Mouse (Mus musculus): ENCODE measurements around the gene Rcsd1. TPM values are rescaled to one million over a fixed set of nuclear protein-coding genes. Genes with fewer than 3 reads are reported as not detected.
A peak's percentile ranks its signal among the peaks of the same experiment; 100 is the strongest.

Gene Rcsd1
- polyA plus RNA-seq, 1 experiment from 2014 or later: 8.4 TPM

- no peak for DNase-seq (ENCODE audit: low spot score)
- Histone ChIP-seq H3K9me3 (ENCODE audit: control insufficient read depth, low read length) (no peaks in the 10 kb centered on the region), H3K27me3 (ENCODE audit: control insufficient read depth, insufficient read depth, low read length) (no peaks in the 10 kb centered on the region), H3K4me1 (replicated peaks; ENCODE audit: control insufficient read depth, insufficient read depth, low read length) (no peaks in the 10 kb centered on the region), H3K36me3 (replicated peaks; ENCODE audit: control insufficient read depth, insufficient read depth) (no peaks in the 10 kb centered on the region), H3K4me2 (replicated peaks) (no peak overlapping the region), H3K9ac (no peak overlapping the region), H3K27ac (no peak overlapping the region), H3K4me3 (replicated peaks; ENCODE audit: low read length) (no peak overlapping the region)
- WGBS: 78% methylated on average over 4 of the region's 4 CpGs
- ATAC-seq (ENCODE audit: low FRiP score): no peak
These were observed 64.5 kb downstream of the Rcsd1 start for GRCm38 (mm10) chr1:165645102-165645501.

DNA sequence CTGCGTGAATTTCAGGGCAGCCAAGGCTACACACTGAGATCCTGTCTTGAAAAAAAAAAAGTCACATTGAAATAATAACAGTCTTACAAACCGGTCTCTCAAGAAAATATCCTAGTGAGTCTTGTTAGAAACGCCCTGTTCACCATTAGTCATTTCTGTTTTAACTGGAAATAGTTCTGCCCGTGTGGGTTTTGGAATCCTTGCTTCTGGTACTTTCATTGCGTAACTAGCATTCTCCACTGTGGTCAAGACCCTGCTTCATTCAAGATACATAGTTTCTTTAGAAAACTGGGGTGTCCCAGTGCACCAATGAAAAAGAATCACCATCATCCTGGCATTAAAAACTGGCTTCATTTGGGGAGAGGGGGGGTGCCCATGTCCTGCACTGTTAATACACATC, 65.8 kb downstream of the Rcsd1 start:
- Histone ChIP-seq H3K9me3 (ENCODE audit: control insufficient read depth, low read length) (no peaks in the 10 kb centered on the region), H3K36me3 (replicated peaks; ENCODE audit: control insufficient read depth, insufficient read depth) (no peaks in the 10 kb centered on the region), H3K27ac (no peak overlapping the region), H3K4me3 (replicated peaks; ENCODE audit: low read length) (no peak overlapping the region), H3K27me3 (ENCODE audit: control insufficient read depth, insufficient read depth, low read length) (no peaks in the 10 kb centered on the region), H3K4me1 (replicated peaks; ENCODE audit: control insufficient read depth, insufficient read depth, low read length) (no peaks in the 10 kb centered on the region), H3K9ac (no peak overlapping the region), H3K4me2 (replicated peaks) (0 out of 2 replicates have a peak overlapping the region, but pooled peaks have one; percentile 67)
- 76% methylated on average over 5 of the region's 5 CpGs for WGBS
- DNase-seq (ENCODE audit: low spot score) (no peak), ATAC-seq (ENCODE audit: low FRiP score) (no peak)

DNA sequence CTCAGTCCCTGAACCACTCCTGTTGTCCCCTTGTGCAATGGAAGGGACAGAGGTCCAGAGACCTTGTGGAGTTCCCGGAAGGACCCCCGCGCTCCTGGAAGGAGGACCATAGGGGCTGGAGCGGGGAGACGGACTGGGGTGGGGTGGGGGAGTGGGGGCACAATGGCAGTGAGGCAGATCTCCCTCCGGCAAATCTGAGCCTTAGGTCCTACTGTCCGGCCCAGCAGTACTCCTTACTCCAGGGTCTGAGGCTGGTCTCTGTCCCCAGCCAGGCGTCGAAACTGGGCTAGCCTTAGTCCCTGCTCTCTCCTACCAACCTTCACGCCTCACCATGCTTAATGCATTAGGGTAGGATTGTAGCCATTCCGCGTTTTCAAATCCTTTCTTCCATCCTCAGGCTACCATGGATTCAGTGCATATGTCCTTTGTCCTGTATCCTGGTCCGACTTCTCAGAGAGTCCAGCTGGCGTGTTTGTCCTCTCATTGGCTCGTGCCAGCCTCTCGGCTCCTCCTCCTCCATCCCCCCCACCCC, 66.7 kb downstream of the Rcsd1 start:
- WGBS: 0% methylated on average over 16 of the region's 16 CpGs
- H3K4me1 ChIP-seq (replicated peaks; ENCODE audit: control insufficient read depth, insufficient read depth, low read length): no peaks in the 10 kb centered on the region
- peak overlapping the region; percentile 87 for H3K27ac ChIP-seq
- peak overlapping the region; percentile 67 for H3K4me2 ChIP-seq (replicated peaks)
- ATAC-seq (ENCODE audit: low FRiP score) (peak; percentile 78), DNase-seq (ENCODE audit: low spot score) (peak; percentile 74)
- peak overlapping the region; percentile 74 for H3K9ac ChIP-seq
- H3K27me3 ChIP-seq (ENCODE audit: control insufficient read depth, insufficient read depth, low read length): no peaks in the 10 kb centered on the region
- H3K36me3 ChIP-seq (replicated peaks; ENCODE audit: control insufficient read depth, insufficient read depth): no peaks in the 10 kb centered on the region
- H3K4me3 ChIP-seq (replicated peaks; ENCODE audit: low read length): peak overlapping the region; percentile 54
- H3K9me3 ChIP-seq (ENCODE audit: control insufficient read depth, low read length): no peaks in the 10 kb centered on the region

DNA sequence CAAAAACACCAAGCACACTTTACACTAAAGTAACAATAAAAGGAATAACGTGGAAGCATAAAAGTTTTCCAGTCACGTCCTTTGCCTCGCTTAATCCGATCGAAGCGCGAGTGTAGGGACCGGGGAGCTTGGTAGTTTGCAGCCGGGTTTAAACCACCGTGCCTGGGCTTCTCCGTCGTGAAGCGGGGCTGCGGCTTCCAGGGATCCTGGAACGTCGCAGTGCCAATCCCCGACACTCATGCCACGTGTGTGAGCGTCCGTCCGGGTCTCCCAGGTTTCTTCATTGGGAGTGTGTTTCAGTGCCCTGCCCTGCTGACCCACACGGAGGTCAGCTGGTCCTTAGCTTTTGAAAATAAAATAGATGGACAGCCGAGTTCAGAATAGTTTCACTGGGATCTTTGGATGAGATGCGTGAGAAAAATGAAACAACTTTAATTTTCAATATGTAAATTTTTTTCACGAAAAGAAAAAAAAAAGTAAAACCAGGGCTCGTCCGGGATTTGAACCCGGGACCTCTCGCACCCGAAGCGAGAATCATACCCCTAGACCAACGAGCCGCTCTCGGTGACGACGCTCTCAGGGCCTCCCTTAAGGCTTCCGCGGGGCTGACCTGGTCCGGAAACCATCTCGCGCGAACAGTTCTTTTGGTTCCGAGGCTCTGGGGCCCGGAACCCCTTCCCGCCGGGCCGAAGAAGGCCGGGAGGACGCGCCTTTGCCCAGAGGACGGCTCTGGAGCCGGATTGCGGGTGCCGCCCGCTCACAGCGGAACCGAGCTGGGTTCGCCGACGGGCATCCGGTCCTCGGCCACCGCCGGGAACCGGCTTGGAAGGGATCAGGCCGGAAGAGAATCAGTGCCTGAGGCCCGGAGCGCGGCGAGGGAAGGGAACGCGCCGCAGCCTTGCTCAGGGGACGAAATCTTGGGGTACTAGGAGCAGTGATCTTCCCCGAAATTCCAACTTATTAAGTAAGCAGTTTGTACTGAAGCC, 67.5 kb downstream of the Rcsd1 start:
- Histone ChIP-seq H3K4me1 (replicated peaks; ENCODE audit: control insufficient read depth, insufficient read depth, low read length) (no peaks in the 10 kb centered on the region), H3K27ac (peak overlapping the region; percentile 87), H3K4me2 (replicated peaks) (peak overlapping the region; percentile 67), H3K4me3 (replicated peaks; ENCODE audit: low read length) (peak overlapping the region; percentile 54), H3K9me3 (ENCODE audit: control insufficient read depth, low read length) (no peaks in the 10 kb centered on the region), H3K36me3 (replicated peaks; ENCODE audit: control insufficient read depth, insufficient read depth) (no peaks in the 10 kb centered on the region), H3K27me3 (ENCODE audit: control insufficient read depth, insufficient read depth, low read length) (no peaks in the 10 kb centered on the region), H3K9ac (peak overlapping the region; percentile 74)
- under 1% methylated on average over 75 of the region's 75 CpGs for WGBS
- DNase-seq (ENCODE audit: low spot score) (peak; percentile 95), ATAC-seq (ENCODE audit: low FRiP score) (peak; percentile 83)

DNA sequence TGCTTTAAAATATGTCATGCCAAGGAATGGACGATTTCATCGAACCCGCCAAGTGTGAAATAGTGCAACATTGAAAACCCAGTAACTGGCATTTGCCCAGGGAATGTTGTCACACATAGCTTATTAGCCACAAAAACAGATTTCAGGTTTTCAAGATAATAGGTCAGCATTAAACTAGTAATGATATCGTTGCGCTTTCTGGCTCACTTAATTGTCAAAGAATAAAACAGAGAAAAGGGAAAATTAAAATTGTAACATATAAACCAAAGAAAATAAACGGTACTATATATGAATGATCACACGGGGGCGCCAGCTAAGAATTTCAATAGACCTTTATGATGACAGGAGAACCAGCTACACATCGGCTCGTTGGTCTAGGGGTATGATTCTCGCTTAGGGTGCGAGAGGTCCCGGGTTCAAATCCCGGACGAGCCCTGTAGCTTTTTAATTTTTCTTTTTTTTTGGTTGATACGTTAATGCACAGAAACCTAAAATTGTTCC, 68.2 kb downstream of the Rcsd1 start:
- Histone ChIP-seq H3K9me3 (ENCODE audit: control insufficient read depth, low read length) (no peaks in the 10 kb centered on the region), H3K27ac (no peak overlapping the region; the same call in 1 of the 2 replicates), H3K4me2 (replicated peaks) (peak overlapping the region; percentile 67), H3K36me3 (replicated peaks; ENCODE audit: control insufficient read depth, insufficient read depth) (no peaks in the 10 kb centered on the region), H3K4me3 (replicated peaks; ENCODE audit: low read length) (peak overlapping the region; percentile 54), H3K27me3 (ENCODE audit: control insufficient read depth, insufficient read depth, low read length) (no peaks in the 10 kb centered on the region), H3K4me1 (replicated peaks; ENCODE audit: control insufficient read depth, insufficient read depth, low read length) (no peaks in the 10 kb centered on the region), H3K9ac (peak overlapping the region; percentile 58; the same call in 1 of the 2 replicates)
- ATAC-seq (ENCODE audit: low FRiP score) (peak; percentile 67), DNase-seq (ENCODE audit: low spot score) (peak; percentile 95)
- WGBS: 5% methylated on average over 16 of the region's 16 CpGs

- Histone ChIP-seq H3K4me1 (replicated peaks; ENCODE audit: control insufficient read depth, insufficient read depth, low read length) (peaks cover 7% of the 10 kb centered on the region), H3K4me3 (replicated peaks; ENCODE audit: low read length) (no peak overlapping the region), H3K4me2 (replicated peaks) (no peak overlapping the region), H3K36me3 (replicated peaks; ENCODE audit: control insufficient read depth, insufficient read depth) (no peaks in the 10 kb centered on the region), H3K27ac (no peak overlapping the region), H3K27me3 (ENCODE audit: control insufficient read depth, insufficient read depth, low read length) (no peaks in the 10 kb centered on the region), H3K9me3 (ENCODE audit: control insufficient read depth, low read length) (no peaks in the 10 kb centered on the region), H3K9ac (no peak overlapping the region)
- DNase-seq (ENCODE audit: low spot score) (no peak), ATAC-seq (ENCODE audit: low FRiP score) (no peak)
- WGBS: 78% methylated on average over 8 of the region's 8 CpGs
These were observed 73.3 kb downstream of the Rcsd1 start for GRCm38 (mm10) chr1:165636289-165636688.

DNA sequence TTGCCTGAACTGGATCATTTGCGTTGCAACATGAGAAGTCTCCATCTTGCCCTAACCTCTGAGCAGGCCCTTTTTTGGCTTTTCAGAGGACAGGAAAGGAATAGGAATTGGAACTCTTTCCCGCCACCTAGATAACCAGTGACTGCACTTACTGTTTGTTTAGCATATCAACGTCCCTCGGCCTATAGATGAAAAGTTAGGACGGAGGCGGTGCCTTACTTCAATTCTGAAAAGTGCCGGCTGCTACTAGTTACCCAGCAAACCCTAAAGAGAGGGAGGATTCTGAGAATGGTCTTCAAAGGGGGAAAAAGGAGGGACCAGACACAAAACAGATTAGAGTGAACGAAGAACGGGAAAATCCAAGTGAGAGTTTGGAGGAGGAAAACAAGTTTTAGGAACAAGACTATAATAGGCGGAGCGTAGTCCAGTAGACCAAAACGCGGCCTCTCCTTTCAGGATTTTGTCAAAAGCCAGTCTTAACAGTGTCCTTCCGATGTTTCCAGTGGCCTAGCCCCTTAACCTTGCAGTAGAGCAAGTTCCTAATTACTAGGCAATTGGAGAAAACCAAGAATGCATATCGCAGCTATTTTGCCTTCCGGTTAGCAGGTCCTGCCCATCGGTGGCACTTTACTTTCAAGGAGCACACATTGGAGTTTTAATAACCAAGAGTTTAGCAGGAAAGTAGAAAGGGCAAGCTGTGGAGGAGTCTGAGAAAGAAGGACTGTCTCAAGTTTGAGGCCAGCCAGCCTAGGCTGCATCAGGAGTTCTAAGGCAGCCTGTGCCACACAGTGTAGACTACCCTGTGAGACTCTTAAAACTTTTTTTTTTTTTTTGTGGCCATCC, 74.3 kb downstream of the Rcsd1 start:
- WGBS: 30% methylated on average over 17 of the region's 17 CpGs
- no peak for DNase-seq (ENCODE audit: low spot score)

DNA sequence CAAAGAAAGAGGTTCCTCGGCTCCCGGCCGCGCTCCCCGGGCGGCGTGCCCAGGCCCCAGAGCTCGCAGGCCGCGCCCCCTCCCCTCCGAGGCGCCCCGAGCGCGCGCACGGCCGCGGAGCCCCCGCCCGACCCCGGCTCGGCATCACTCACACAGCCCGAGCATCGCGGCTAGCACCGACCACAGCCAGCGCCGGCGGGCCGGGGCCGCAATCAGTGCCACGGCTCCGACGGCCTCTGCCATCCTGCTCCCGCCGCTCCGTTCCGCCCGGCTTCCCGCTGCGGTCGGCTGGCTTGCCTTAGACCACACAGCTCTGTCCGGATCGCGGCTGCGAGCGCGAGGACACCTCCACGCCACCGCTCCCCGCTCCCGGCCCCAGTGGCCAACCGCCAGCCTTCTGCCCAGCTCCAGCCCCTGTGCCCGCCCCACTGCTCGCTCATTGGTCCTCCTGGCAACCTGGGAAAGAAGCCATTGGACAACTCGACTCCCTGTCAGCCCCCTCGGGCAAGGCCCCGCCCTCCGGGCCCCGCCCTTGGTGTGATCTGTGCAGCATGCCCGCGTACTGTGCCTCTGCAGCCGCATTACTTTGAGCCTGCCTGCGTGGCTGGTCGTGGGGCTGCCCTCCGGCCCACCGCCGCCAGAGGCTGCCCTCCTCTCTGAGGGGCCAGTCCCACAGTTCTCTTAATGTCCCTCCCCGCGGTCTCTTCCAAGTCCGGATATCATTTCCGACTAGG, 75.2 kb downstream of the Rcsd1 start, which contains the start of gene Mpzl1:
Gene Mpzl1 (minus strand): TSS at position 388 of the 734 bp plus-strand sequence.
- Histone ChIP-seq H3K4me1 (replicated peaks; ENCODE audit: control insufficient read depth, insufficient read depth, low read length) (peaks cover 21% of the 10 kb centered on the region), H3K27ac (peak within 1 kb of the TSS; percentile 89), H3K9ac (peak within 1 kb of the TSS; percentile 85), H3K4me2 (replicated peaks) (peak within 1 kb of the TSS; percentile 75), H3K4me3 (replicated peaks; ENCODE audit: low read length) (peak within 1 kb of the TSS; percentile 79), H3K27me3 (ENCODE audit: control insufficient read depth, insufficient read depth, low read length) (no peaks in the 10 kb centered on the region), H3K36me3 (replicated peaks; ENCODE audit: control insufficient read depth, insufficient read depth) (no peaks in the 10 kb centered on the region), H3K9me3 (ENCODE audit: control insufficient read depth, low read length) (no peaks in the 10 kb centered on the region)
- ATAC-seq (ENCODE audit: low FRiP score) (peak; percentile 99), DNase-seq (ENCODE audit: low spot score) (peak; percentile 96)
- WGBS: under 1% methylated on average over 73 of the region's 73 CpGs

More for the DNA sequence above, 74.3 kb downstream of the Rcsd1 start:
- peak overlapping the region; percentile 85 for H3K9ac ChIP-seq
- peak overlapping the region; percentile 79 for H3K4me3 ChIP-seq (replicated peaks; ENCODE audit: low read length)
- ATAC-seq (ENCODE audit: low FRiP score): no peak
- no peaks in the 10 kb centered on the region for H3K36me3 ChIP-seq (replicated peaks; ENCODE audit: control insufficient read depth, insufficient read depth)
- no peaks in the 10 kb centered on the region for H3K27me3 ChIP-seq (ENCODE audit: control insufficient read depth, insufficient read depth, low read length)
- H3K27ac ChIP-seq: peak overlapping the region; percentile 48; the same call in 1 of the 2 replicates
- no peaks in the 10 kb centered on the region for H3K9me3 ChIP-seq (ENCODE audit: control insufficient read depth, low read length)
- peak overlapping the region; percentile 75 for H3K4me2 ChIP-seq (replicated peaks)
- peaks cover 12% of the 10 kb centered on the region for H3K4me1 ChIP-seq (replicated peaks; ENCODE audit: control insufficient read depth, insufficient read depth, low read length)

All from hindbrain, embryonic 14.5 days (tissue).